Mouse (Mus musculus) macrophage (primary cell): ENCODE measurements at regions not wholly inside any gene's neighbourhood (a gene's known extent, or its start where the extent isn't known, plus 50 kb on each side); places are given as distances from the start of the nearest gene placed in this dataset.
"Not testable (repeated sequence)": the region's sequence is repeated elsewhere in the genome, so short reads cannot be mapped to it uniquely, and the experiment has no call there.

Experiments used
- H3K27ac ChIP-seq: fragments of 350-480 bp; formaldehyde crosslinking; 2 replicates; pipeline ENCODE4 v1.9.0; 2021
- H3K36me3 ChIP-seq: fragments of 350-480 bp; formaldehyde crosslinking; 2 replicates; pipeline ENCODE4 v1.9.0; 2021; ENCODE audit errors: inconsistent target
- H3K4me3 ChIP-seq: fragments of 350-480 bp; formaldehyde crosslinking; 2 replicates; pipeline ENCODE4 v1.9.0; 2021; ENCODE audit errors: inconsistent target
- H3K79me2 ChIP-seq: fragments of 350-480 bp; formaldehyde crosslinking; 2 replicates; pipeline ENCODE4 v1.9.0; 2021; ENCODE audit errors: inconsistent target
- WGBS: methylation state at CpG from one replicate; pipeline ENCODE4 v1.1.7; 2026; ENCODE audit warnings: inconsistent platforms; ENCODE audit not compliant: missing documents; 5-methylcytosine and 5-hydroxymethylcytosine counted together

- no peak overlapping the region for H3K4me3 ChIP-seq
- H3K27ac ChIP-seq: no peak overlapping the region
- 82% methylated on average over 3 of the region's 3 CpGs for WGBS
- no peaks in the 10 kb centered on the region for H3K79me2 ChIP-seq
- H3K36me3 ChIP-seq: no peaks in the 10 kb centered on the region
Measured at GRCm38 (mm10) chr2:48315306-48315705, 498.6 kb upstream of the Acvr2a start.

GRCm38 (mm10) chr2:48316180-48316889 is 497.6 kb upstream of the Acvr2a start:
- Histone ChIP-seq H3K36me3 (no peaks in the 10 kb centered on the region), H3K27ac (no peak overlapping the region), H3K79me2 (no peaks in the 10 kb centered on the region), H3K4me3 (no peak overlapping the region)
- WGBS: 93% methylated on average over 8 of the region's 8 CpGs

GRCm38 (mm10) chr2:48317821-48318220 is 496.1 kb upstream of the Acvr2a start:
- Histone ChIP-seq H3K4me3 (no peak overlapping the region), H3K27ac (no peak overlapping the region), H3K79me2 (no peaks in the 10 kb centered on the region), H3K36me3 (no peaks in the 10 kb centered on the region)
- 96% methylated on average over 7 of the region's 7 CpGs for WGBS

- no peak overlapping the region for H3K4me3 ChIP-seq
- no peaks in the 10 kb centered on the region for H3K36me3 ChIP-seq
- no peak overlapping the region for H3K27ac ChIP-seq
- H3K79me2 ChIP-seq: no peaks in the 10 kb centered on the region
- WGBS: 86% methylated on average over 8 of the region's 8 CpGs
Measured at GRCm38 (mm10) chr2:48318384-48319030, 495.4 kb upstream of the Acvr2a start.

- H3K4me3 ChIP-seq: no peak overlapping the region
- H3K27ac ChIP-seq: no peak overlapping the region
- no peaks in the 10 kb centered on the region for H3K79me2 ChIP-seq
- H3K36me3 ChIP-seq: no peaks in the 10 kb centered on the region
- WGBS: 78% methylated on average over 4 of the region's 4 CpGs
Measured at GRCm38 (mm10) chr2:48321471-48321870, 492.4 kb upstream of the Acvr2a start.

GRCm38 (mm10) chr2:48322278-48322677 is 491.6 kb upstream of the Acvr2a start:
- 72% methylated on average over 5 of the region's 5 CpGs for WGBS

GRCm38 (mm10) chr2:48328204-48328603 is 485.7 kb upstream of the Acvr2a start:
- Histone ChIP-seq H3K79me2 (no peaks in the 10 kb centered on the region), H3K27ac (no peak overlapping the region), H3K4me3 (no peak overlapping the region), H3K36me3 (no peaks in the 10 kb centered on the region)

More at GRCm38 (mm10) chr2:48322278-48322677, 491.6 kb upstream of the Acvr2a start:
- H3K79me2 ChIP-seq: no peaks in the 10 kb centered on the region
- H3K27ac ChIP-seq: no peak overlapping the region
- no peaks in the 10 kb centered on the region for H3K36me3 ChIP-seq
- H3K4me3 ChIP-seq: no peak overlapping the region

GRCm38 (mm10) chr2:48332783-48333182 is 481.1 kb upstream of the Acvr2a start:
- no peaks in the 10 kb centered on the region for H3K36me3 ChIP-seq
- H3K27ac ChIP-seq: peak overlapping the region; percentile 25; the same call in 1 of the 2 replicates
- WGBS: 14% methylated on average over 10 of the region's 10 CpGs
- H3K79me2 ChIP-seq: no peaks in the 10 kb centered on the region
- H3K4me3 ChIP-seq: peak overlapping the region; percentile 42

GRCm38 (mm10) chr2:48348021-48348420 is 465.9 kb upstream of the Acvr2a start:
- WGBS: 96% methylated on average over 4 of the region's 4 CpGs
- no peak overlapping the region for H3K4me3 ChIP-seq

GRCm38 (mm10) chr2:48349794-48350193 is 464.1 kb upstream of the Acvr2a start:
- no peak overlapping the region for H3K27ac ChIP-seq
- no peaks in the 10 kb centered on the region for H3K79me2 ChIP-seq
- WGBS: 56% methylated on average over 3 of the region's 3 CpGs
- no peak overlapping the region for H3K4me3 ChIP-seq
- H3K36me3 ChIP-seq: no peaks in the 10 kb centered on the region

More at GRCm38 (mm10) chr2:48348021-48348420, 465.9 kb upstream of the Acvr2a start:
- no peaks in the 10 kb centered on the region for H3K36me3 ChIP-seq
- H3K27ac ChIP-seq: no peak overlapping the region
- H3K79me2 ChIP-seq: no peaks in the 10 kb centered on the region

GRCm38 (mm10) chr2:48350206-48350605 is 463.7 kb upstream of the Acvr2a start:
- H3K27ac ChIP-seq: no peak overlapping the region
- no peaks in the 10 kb centered on the region for H3K36me3 ChIP-seq

GRCm38 (mm10) chr2:48371572-48371971 is 442.3 kb upstream of the Acvr2a start:
- not testable (repeated sequence) for H3K79me2 ChIP-seq, H3K4me3 ChIP-seq, H3K36me3 ChIP-seq, H3K27ac ChIP-seq
- 100% methylated on average over 1 of the region's 4 CpGs for WGBS

More at GRCm38 (mm10) chr2:48350206-48350605, 463.7 kb upstream of the Acvr2a start:
- Histone ChIP-seq H3K79me2 (no peaks in the 10 kb centered on the region), H3K4me3 (no peak overlapping the region)
- WGBS: 100% methylated on average over 1 of the region's 1 CpGs

- H3K4me3 ChIP-seq: no peak overlapping the region
Measured at GRCm38 (mm10) chr2:48373086-48373485, 440.8 kb upstream of the Acvr2a start.

GRCm38 (mm10) chr2:48374302-48374701 is 439.6 kb upstream of the Acvr2a start:
- Histone ChIP-seq H3K36me3 (no peaks in the 10 kb centered on the region), H3K4me3 (no peak overlapping the region), H3K79me2 (no peaks in the 10 kb centered on the region), H3K27ac (no peak overlapping the region)
- 17% methylated on average over 4 of the region's 4 CpGs for WGBS

More at GRCm38 (mm10) chr2:48373086-48373485, 440.8 kb upstream of the Acvr2a start:
- Histone ChIP-seq H3K79me2 (no peaks in the 10 kb centered on the region), H3K36me3 (no peaks in the 10 kb centered on the region), H3K27ac (no peak overlapping the region)

GRCm38 (mm10) chr2:48378160-48378559 is 435.7 kb upstream of the Acvr2a start:
- WGBS: 100% methylated on average over 1 of the region's 1 CpGs
- H3K27ac ChIP-seq: no peak overlapping the region
- H3K4me3 ChIP-seq: no peak overlapping the region
- no peaks in the 10 kb centered on the region for H3K79me2 ChIP-seq
- H3K36me3 ChIP-seq: no peaks in the 10 kb centered on the region
